Mouse (Mus musculus): Measurements from ENCODE around the gene Cry1.

Gene Cry1

GRCm38 (mm10) chr10:85159989-85160619 is 24.8 kb downstream of the Cry1 start:
- DNase-seq, result no peak

GRCm38 (mm10) chr10:85157451-85157850 is 27.4 kb downstream of the Cry1 start:
- DNase-seq, result no peak

- DNase-seq, result peak; percentile 17 to 68
Observed at GRCm38 (mm10) chr10:85154195-85154594, 30.7 kb downstream of the Cry1 start.

GRCm38 (mm10) chr10:85149226-85149625 is 35.6 kb downstream of the Cry1 start:
- DNase-seq, result no peak

GRCm38 (mm10) chr10:85146282-85146681 is 38.6 kb downstream of the Cry1 start:
- no peak for DNase-seq

- DNase-seq, result no peak
Observed at GRCm38 (mm10) chr10:85141465-85141864, 43.4 kb downstream of the Cry1 start.

GRCm38 (mm10) chr10:85136573-85136972 is 48.3 kb downstream of the Cry1 start:
- no peak for DNase-seq

- DNase-seq, result peak; percentile 36 to 56
Observed at GRCm38 (mm10) chr10:85128453-85128852, 56.4 kb downstream of the Cry1 start.

GRCm38 (mm10) chr10:85127395-85128287 is 57.2 kb downstream of the Cry1 start, which contains the start of gene Mterf2:
Gene Mterf2, minus strand, starts transcription at chr10:85128027.
- peak; percentile 98 for DNase-seq

GRCm38 (mm10) chr10:85125184-85125583 is 59.7 kb downstream of the Cry1 start:
- DNase-seq, result no peak

- no peak for DNase-seq
Observed at GRCm38 (mm10) chr10:85114409-85114808, 70.5 kb downstream of the Cry1 start.

- peak; percentile 14 to 17 for DNase-seq
Observed at GRCm38 (mm10) chr10:85103085-85103885, 81.6 kb downstream of the Cry1 start.

- DNase-seq, result peak; percentile 50
Observed at GRCm38 (mm10) chr10:85102247-85103084, 82.4 kb downstream of the Cry1 start, which contains the start of the genes Fhl4 and Tmem263. Gene Fhl4, minus strand, starts transcription at chr10:85102495. Gene Tmem263, plus strand, starts transcription at chr10:85102627.

- peak; percentile 1 to 2 for DNase-seq
Observed at GRCm38 (mm10) chr10:85101841-85102240, 83.0 kb downstream of the Cry1 start.

Measured in kidney, adult 8-10 months (tissue).